Mouse (Mus musculus) ES-Bruce4 (cell line): ENCODE data around the gene Nup43. TPM values are rescaled to one million over a fixed set of nuclear protein-coding genes. Genes with fewer than 3 reads are reported as not detected.
A peak's percentile ranks its signal among the peaks of the same experiment; 100 is the strongest.

ENCODE experiments used
- H3K27ac ChIP-seq: 2 replicates; pipeline ENCODE4 v1.5.1; 2012; ENCODE audit warnings: low read length, inconsistent platforms; ENCODE audit not compliant: insufficient read depth
- H3K27me3 ChIP-seq: 2 replicates; pipeline ENCODE4 v1.6.1; 2012; ENCODE audit warnings: mild to moderate bottlenecking, low read length, inconsistent platforms; ENCODE audit not compliant: control insufficient read depth, poor library complexity, insufficient read depth, severe bottlenecking
- H3K36me3 ChIP-seq: 2 replicates; pipeline ENCODE4 v1.6.1; 2012; ENCODE audit warnings: inconsistent platforms, mild to moderate bottlenecking, low read length, moderate library complexity; ENCODE audit not compliant: control insufficient read depth, poor library complexity, insufficient read depth, severe bottlenecking
- H3K4me1 ChIP-seq: one replicate; pipeline ENCODE4 v1.8.1; 2011; ENCODE audit warnings: low read length; ENCODE audit not compliant: control insufficient read depth, insufficient read depth
- H3K4me3 ChIP-seq: 2 replicates; pipeline ENCODE4 v1.5.1; 2011; ENCODE audit warnings: low read depth, mild to moderate bottlenecking, low read length
- H3K9ac ChIP-seq: 2 replicates; pipeline ENCODE4 v1.6.1; 2012; ENCODE audit warnings: low read depth, mild to moderate bottlenecking, inconsistent platforms; ENCODE audit not compliant: poor library complexity, severe bottlenecking
- H3K9me3 ChIP-seq: replicated peaks from 2 replicates; pipeline ENCODE4 v1.6.1; 2012; ENCODE audit warnings: mild to moderate bottlenecking, low read length, inconsistent platforms; ENCODE audit not compliant: control insufficient read depth, poor library complexity, insufficient read depth, severe bottlenecking
- CTCF ChIP-seq: IDR thresholded peaks from one replicate; pipeline ENCODE4 v1.8.1; 2011; ENCODE audit warnings: low read depth, low read length
- EP300 ChIP-seq: IDR thresholded peaks from 2 replicates; pipeline ENCODE4 v1.6.1; 2011; ENCODE audit warnings: low read depth, low read length; ENCODE audit not compliant: insufficient read depth
- POLR2A ChIP-seq: IDR thresholded peaks from one replicate; pipeline ENCODE4 v1.8.1; 2011; ENCODE audit warnings: low read length; ENCODE audit not compliant: insufficient read depth
- polyA plus RNA-seq: library from polyadenylated mRNA; stranded (reverse); fragments of >200 nt; gene quantifications from 2 replicates; pipeline ENCODE4 v1.2.4, GENCODE M21; 2011; ENCODE audit warnings: low read depth; ENCODE audit not compliant: missing spikeins, insufficient read depth, insufficient read length

Nup43 gene
- polyA plus RNA-seq, 1 experiment, result 99.6 TPM

DNA sequence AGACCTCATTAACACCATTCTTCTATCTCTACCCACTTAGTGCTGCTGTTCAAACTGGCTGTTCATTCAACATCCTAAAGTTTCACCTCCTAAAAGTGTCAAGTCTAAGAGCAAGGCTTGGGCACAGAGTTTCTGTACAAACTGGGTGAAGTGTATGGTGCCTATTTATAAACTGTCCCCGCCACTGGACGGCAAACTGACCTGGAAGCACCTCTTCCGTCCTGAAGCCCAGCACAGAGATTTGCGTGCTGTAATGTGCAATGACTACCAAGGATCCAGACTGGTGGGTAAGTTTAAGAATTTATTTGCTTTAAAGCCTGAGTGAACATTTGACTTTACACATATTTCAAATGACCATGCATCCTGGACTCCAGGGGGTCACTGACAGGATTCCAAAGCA, 38.2 kb upstream of the Nup43 start:
- Histone ChIP-seq H3K9ac (no peak overlapping the region), H3K36me3 (peaks cover 12% of the 10 kb centered on the region)
- no peak for TF ChIP-seq EP300
- TF ChIP-seq CTCF, result no peak
- TF ChIP-seq POLR2A, result no peak

GRCm38 (mm10) chr10:7630286-7630685, 37.0 kb upstream of the Nup43 start:
- Histone ChIP-seq H3K4me3 (no peak overlapping the region), H3K4me1 (peaks cover 2% of the 10 kb centered on the region), H3K9ac (no peak overlapping the region), H3K9me3 (no peaks in the 10 kb centered on the region), H3K36me3 (peaks cover 8% of the 10 kb centered on the region), H3K27ac (no peak overlapping the region), H3K27me3 (no peaks in the 10 kb centered on the region)
- TF ChIP-seq CTCF (no peak), EP300 (no peak), POLR2A (no peak)

More for the DNA sequence above, 38.2 kb upstream of the Nup43 start:
- Histone ChIP-seq H3K9me3 (no peaks in the 10 kb centered on the region), H3K27me3 (no peaks in the 10 kb centered on the region), H3K27ac (no peak overlapping the region), H3K4me1 (peaks cover 2% of the 10 kb centered on the region), H3K4me3 (no peak overlapping the region)

DNA sequence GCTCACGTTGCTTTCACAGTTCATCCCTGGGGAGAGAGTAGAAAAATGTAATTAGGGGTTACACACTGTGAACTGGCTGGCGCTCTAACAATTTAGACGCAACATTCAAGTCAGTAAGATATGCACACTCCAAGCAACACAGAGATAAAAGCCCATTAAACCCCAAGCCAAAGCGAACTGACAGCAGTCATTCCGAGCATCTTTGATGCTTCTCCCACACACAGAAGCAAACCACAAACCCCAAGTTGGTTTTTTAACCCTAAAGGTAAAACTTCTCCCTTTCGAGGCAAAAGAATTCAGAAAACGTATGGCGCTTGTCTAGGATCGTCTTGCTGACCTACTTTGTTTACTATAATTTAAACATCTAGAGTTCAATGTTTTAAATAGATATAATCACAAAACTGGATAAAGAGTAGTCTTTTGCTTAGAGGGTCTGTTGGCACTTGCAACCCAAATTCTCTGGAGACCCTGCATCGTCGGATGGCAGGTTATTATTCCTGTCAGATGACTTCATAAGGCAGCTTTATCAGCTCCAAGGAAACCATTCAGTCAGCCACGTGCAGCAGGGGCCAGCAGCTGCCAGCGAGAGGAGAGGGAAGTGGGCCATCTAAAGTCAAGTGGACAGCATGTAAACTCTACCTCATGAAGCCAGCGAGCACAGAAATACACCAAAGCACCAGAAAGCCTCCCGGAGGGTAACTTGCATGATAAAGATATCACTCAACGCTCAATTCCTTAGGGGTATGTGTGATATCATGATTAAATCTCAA, 36.2 kb upstream of the Nup43 start:
- Histone ChIP-seq H3K27ac (no peak overlapping the region), H3K9me3 (no peaks in the 10 kb centered on the region), H3K9ac (no peak overlapping the region), H3K4me3 (no peak overlapping the region), H3K27me3 (no peaks in the 10 kb centered on the region), H3K4me1 (peaks cover 2% of the 10 kb centered on the region), H3K36me3 (peaks cover 8% of the 10 kb centered on the region)
- no peak for TF ChIP-seq EP300
- TF ChIP-seq POLR2A, result no peak
- no peak for TF ChIP-seq CTCF

DNA sequence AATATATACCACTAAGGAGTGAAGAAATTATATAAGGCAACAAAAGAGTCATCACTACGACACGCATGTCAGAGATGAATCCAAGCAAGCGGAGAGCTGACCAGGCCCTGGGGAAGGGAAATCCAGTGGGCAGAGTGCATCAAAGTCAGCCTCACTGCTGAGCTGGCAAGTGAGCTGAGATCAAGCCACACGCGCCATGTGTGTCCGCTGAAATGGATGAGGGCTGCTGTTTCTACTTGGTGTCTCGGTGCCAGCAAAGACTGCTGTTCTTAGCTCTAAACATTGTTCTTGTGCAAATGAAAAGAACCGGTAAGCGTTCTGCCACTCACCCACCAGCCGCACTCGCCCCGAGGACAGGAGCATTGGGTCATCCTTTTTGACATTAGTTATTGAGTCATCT, 26.9 kb upstream of the Nup43 start:
- TF ChIP-seq POLR2A (no peak), CTCF (no peak), EP300 (no peak)
- no peak overlapping the region for H3K9ac ChIP-seq
- H3K27me3 ChIP-seq, result no peaks in the 10 kb centered on the region
- no peaks in the 10 kb centered on the region for H3K9me3 ChIP-seq
- H3K4me3 ChIP-seq, result no peak overlapping the region
- no peaks in the 10 kb centered on the region for H3K4me1 ChIP-seq
- H3K27ac ChIP-seq, result no peak overlapping the region
- H3K36me3 ChIP-seq, result peaks cover 33% of the 10 kb centered on the region

DNA sequence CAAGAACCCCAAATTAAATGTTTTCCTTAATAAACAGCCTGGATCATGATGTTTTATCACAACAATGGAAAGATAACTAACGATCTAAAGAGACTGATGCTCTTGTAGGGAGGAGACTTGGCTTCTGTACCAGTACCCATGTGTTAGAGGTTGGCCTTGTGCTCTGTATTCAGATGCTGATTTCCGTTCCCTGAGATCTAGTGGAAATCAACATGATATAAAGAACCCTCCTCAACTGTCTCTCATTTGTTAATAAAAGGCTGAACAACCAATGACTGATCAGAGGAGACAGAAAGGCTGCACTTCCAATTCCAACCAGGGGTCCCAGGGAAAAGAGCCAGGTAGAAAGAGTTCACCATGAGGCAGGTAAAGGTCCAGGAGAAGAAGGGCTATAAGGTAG, 21.4 kb upstream of the Nup43 start:
- Histone ChIP-seq H3K4me3 (no peak overlapping the region), H3K9me3 (no peaks in the 10 kb centered on the region), H3K27me3 (no peaks in the 10 kb centered on the region), H3K9ac (no peak overlapping the region), H3K27ac (peak overlapping the region; percentile 61), H3K4me1 (peaks cover under 1% of the 10 kb centered on the region), H3K36me3 (peaks cover 32% of the 10 kb centered on the region)
- TF ChIP-seq CTCF (no peak), EP300 (no peak), POLR2A (no peak)

DNA sequence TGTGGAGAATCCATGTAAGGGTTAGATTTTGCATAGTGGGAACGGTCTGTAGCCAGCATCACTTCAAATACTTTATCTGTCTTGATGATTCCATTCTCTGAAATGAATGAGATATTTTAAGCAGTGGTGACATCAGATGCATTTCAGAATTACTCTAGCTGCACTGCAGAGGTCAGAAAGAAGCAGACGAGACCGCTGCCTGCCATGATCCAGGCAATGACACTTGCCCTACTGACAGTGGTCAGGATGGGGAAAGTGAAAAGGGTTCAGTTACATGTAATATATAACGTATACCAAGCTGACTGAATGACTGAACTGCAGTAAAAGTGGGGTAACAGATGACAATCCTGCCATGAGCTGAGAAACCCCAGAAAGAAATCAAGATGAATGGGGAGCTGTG, 18.2 kb upstream of the Nup43 start:
- peaks cover 23% of the 10 kb centered on the region for H3K36me3 ChIP-seq
- H3K27me3 ChIP-seq, result no peaks in the 10 kb centered on the region
- H3K9ac ChIP-seq, result no peak overlapping the region
- H3K4me1 ChIP-seq, result peaks cover 2% of the 10 kb centered on the region
- H3K27ac ChIP-seq, result no peak overlapping the region
- H3K4me3 ChIP-seq, result no peak overlapping the region
- TF ChIP-seq CTCF (no peak), EP300 (no peak), POLR2A (no peak)
- H3K9me3 ChIP-seq, result no peaks in the 10 kb centered on the region
